Mouse (Mus musculus) cortical plate, adult 2 months (tissue): Measurements from ENCODE around the gene Asxl1.

ENCODE experiments used
- CTCF ChIP-seq: fragments of 200-500 bp; IDR thresholded peaks from 2 replicates; pipeline ENCODE4 v1.5.1; 2011; ENCODE audit warnings: mild to moderate bottlenecking, control low read depth, low read length; ENCODE audit not compliant: insufficient read depth; ENCODE audit errors: extremely low read depth
- POLR2A ChIP-seq: fragments of 200-500 bp; IDR thresholded peaks from 2 replicates; pipeline ENCODE4 v1.6.1; 2011; ENCODE audit warnings: mild to moderate bottlenecking, low read length, control low read depth; ENCODE audit not compliant: insufficient read depth; ENCODE audit errors: extremely low read depth

- TF ChIP-seq CTCF (no peak), POLR2A (no peak)
Measured at GRCm38 (mm10) chr2:153423113-153423512, 77.5 kb downstream of the Asxl1 start.
